Mouse (Mus musculus): ENCODE results near the gene Gm28043. TPM values are rescaled to one million over a fixed set of nuclear protein-coding genes. Genes with fewer than 3 reads are reported as not detected.
"Not testable (repeated sequence)": the region's sequence is repeated elsewhere in the genome, so short reads cannot be mapped to it uniquely, and the experiment has no call there.

Gm28043 gene
- total RNA-seq, 2 experiments from 2014 or later: 0.35 to 0.87 TPM

- no peak for DNase-seq
Observed at GRCm38 (mm10) chr17:29712565-29712964, 97.9 kb downstream of the Gm28043 start.

- not testable (repeated sequence) for DNase-seq
Observed at GRCm38 (mm10) chr17:29713734-29714133, 99.1 kb downstream of the Gm28043 start.

GRCm38 (mm10) chr17:29716732-29717445 lies 102.2 kb downstream of the Gm28043 start, which contains the start of gene Ccdc167:
Ccdc167 (minus strand) TSS chr17:29717044.
- DNase-seq: peak; percentile 97 to 98

- no peak for DNase-seq
Observed at GRCm38 (mm10) chr17:29718660-29719059, 104.0 kb downstream of the Gm28043 start.

GRCm38 (mm10) chr17:29719628-29720575 lies 105.2 kb downstream of the Gm28043 start:
- no peak for DNase-seq

- DNase-seq: no peak
Observed at GRCm38 (mm10) chr17:29720755-29721365, 106.2 kb downstream of the Gm28043 start.

- no peak for DNase-seq
Observed at GRCm38 (mm10) chr17:29724610-29725009, 109.9 kb downstream of the Gm28043 start.

- DNase-seq: no peak
Observed at GRCm38 (mm10) chr17:29725027-29725620, 110.4 kb downstream of the Gm28043 start.

- DNase-seq: no peak
Observed at GRCm38 (mm10) chr17:29728082-29728481, 113.4 kb downstream of the Gm28043 start.

GRCm38 (mm10) chr17:29730510-29731265 lies 116.0 kb downstream of the Gm28043 start:
- no peak for DNase-seq

GRCm38 (mm10) chr17:29731266-29731952 lies 116.7 kb downstream of the Gm28043 start:
- no peak for DNase-seq

GRCm38 (mm10) chr17:29731953-29732325 lies 117.3 kb downstream of the Gm28043 start:
- no peak for DNase-seq

GRCm38 (mm10) chr17:29732522-29732921 lies 117.8 kb downstream of the Gm28043 start:
- DNase-seq: no peak

GRCm38 (mm10) chr17:29736448-29737014 lies 121.9 kb downstream of the Gm28043 start:
- DNase-seq: no peak

- DNase-seq: no peak
Observed at GRCm38 (mm10) chr17:29737849-29738804, 123.5 kb downstream of the Gm28043 start.

GRCm38 (mm10) chr17:29747466-29747865 lies 132.8 kb downstream of the Gm28043 start:
- no peak for DNase-seq

All from heart, adult 18-20 months (tissue).